Mouse (Mus musculus): ENCODE results near the gene Zdhhc14. TPM values are rescaled to one million over a fixed set of nuclear protein-coding genes. Genes with fewer than 3 reads are reported as not detected.

Gene Zdhhc14
- total and polyA plus RNA-seq, 3 experiments: 1.1 to 21.4 (median 7.3) TPM

GRCm38 (mm10) chr17:5718768-5719387 lies 226.5 kb downstream of the Zdhhc14 start:
- H3K27me3 ChIP-seq (ENCODE audit: insufficient read depth, low read length): no peaks in the 10 kb centered on the region
- peaks cover 5% of the 10 kb centered on the region; the same call in 1 of the 2 replicates for H3K9me3 ChIP-seq (replicated peaks)
- peaks cover 44% of the 10 kb centered on the region for H3K36me3 ChIP-seq (replicated peaks)
- DNase-seq (ENCODE audit: low spot score) (no peak), ATAC-seq (ENCODE audit: extremely low read depth, insufficient number of reproducible peaks, low FRiP score, poor library complexity, severe bottlenecking) (no peak)
- no peak overlapping the region for H3K4me3 ChIP-seq (ENCODE audit: low read depth, low read length)
- no peaks in the 10 kb centered on the region for H3K4me1 ChIP-seq (ENCODE audit: insufficient read depth, low read depth, low read length)
- no peak for TF ChIP-seq TAL1 (conservative IDR thresholded peaks at IDR 0.05; ENCODE audit: low read depth, low read length)
- TF ChIP-seq CTCF (IDR thresholded peaks at IDR 0.05; ENCODE audit: low read depth, low read length): no peak
- no peak for TF ChIP-seq GATA2 (IDR thresholded peaks at IDR 0.05; ENCODE audit: borderline replicate concordance, low read depth, low read length)
- TF ChIP-seq POLR2AphosphoS5 (IDR thresholded peaks at IDR 0.05; ENCODE audit: insufficient replicate concordance, low read depth, low read length): no peak
- no peak for TF ChIP-seq GATA1 (IDR thresholded peaks at IDR 0.05; ENCODE audit: borderline replicate concordance, low read length)

GRCm38 (mm10) chr17:5722802-5723201 lies 230.4 kb downstream of the Zdhhc14 start:
- no peak for ATAC-seq (ENCODE audit: extremely low read depth, insufficient number of reproducible peaks, low FRiP score, poor library complexity, severe bottlenecking)
- H3K9me3 ChIP-seq (replicated peaks): peaks cover 5% of the 10 kb centered on the region; the same call in 1 of the 2 replicates
- H3K36me3 ChIP-seq (replicated peaks): peaks cover 25% of the 10 kb centered on the region
- H3K4me3 ChIP-seq (ENCODE audit: low read depth, low read length): no peak overlapping the region
- H3K4me1 ChIP-seq (ENCODE audit: insufficient read depth, low read depth, low read length): no peaks in the 10 kb centered on the region
- TF ChIP-seq TAL1 (conservative IDR thresholded peaks at IDR 0.05; ENCODE audit: low read depth, low read length) (no peak), CTCF (IDR thresholded peaks at IDR 0.05; ENCODE audit: low read depth, low read length) (peak; percentile 27; the same call in 1 of the 2 replicates), GATA2 (IDR thresholded peaks at IDR 0.05; ENCODE audit: borderline replicate concordance, low read depth, low read length) (no peak), POLR2AphosphoS5 (IDR thresholded peaks at IDR 0.05; ENCODE audit: insufficient replicate concordance, low read depth, low read length) (no peak), GATA1 (IDR thresholded peaks at IDR 0.05; ENCODE audit: borderline replicate concordance, low read length) (no peak)
- DNase-seq (ENCODE audit: low spot score): no peak
- no peaks in the 10 kb centered on the region for H3K27me3 ChIP-seq (ENCODE audit: insufficient read depth, low read length)

DNA sequence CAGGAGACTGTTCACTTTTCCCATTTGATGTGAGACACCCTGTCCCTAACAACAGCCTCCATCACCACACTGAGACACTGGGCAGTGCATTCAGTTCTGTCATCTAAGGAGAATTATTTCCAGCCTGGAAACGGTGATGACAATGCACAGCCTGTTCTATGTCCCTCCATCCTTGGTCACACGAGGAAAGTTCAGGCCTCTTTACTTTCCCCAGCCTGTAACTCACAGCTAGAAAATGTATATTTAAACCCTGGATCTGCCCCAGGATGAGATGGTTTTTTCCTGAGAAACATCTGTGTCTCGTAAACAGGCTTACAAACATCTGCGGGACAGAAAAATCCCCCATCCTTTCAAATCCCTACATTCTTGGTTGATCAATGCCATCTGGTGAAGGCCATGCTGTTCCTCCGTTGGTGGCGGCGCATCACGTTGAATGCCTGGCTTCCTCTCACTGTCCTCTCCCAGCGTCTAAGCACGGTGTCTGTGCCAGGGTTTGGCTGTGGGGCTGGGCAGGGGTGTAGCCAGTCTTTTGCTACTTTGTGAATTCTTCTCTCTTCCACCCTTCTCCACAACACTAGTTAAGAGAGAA lies 231.3 kb downstream of the Zdhhc14 start:
- Histone ChIP-seq H3K27me3 (ENCODE audit: insufficient read depth, low read length) (no peaks in the 10 kb centered on the region), H3K9me3 (replicated peaks) (peaks cover 5% of the 10 kb centered on the region; the same call in 1 of the 2 replicates)

DNA sequence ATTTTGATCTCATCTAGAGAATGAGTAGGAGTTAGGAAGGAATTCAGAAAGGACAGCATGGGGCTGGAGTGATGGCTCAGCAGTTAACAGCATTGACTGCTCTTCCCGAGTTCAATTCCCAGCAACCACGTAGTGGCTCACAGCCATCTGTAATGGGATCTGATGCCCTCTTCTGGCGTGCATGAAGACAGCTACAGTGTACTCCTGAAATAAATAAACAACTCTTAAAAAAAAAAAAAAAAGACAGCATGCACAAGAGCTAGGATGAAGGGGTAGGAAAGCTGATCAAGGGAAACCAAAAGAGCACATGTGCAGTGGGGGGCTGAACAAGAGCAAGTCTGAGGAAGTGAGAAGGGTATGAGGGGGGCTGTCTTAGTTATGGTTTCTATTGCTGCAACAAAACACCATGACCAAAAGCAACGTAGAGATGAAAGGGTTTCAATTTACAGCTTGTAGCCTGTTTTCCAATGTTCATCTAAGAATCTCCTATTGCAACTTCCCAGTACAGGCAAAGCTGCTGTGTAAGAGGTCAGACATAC lies 237.3 kb downstream of the Zdhhc14 start:
- no peak for DNase-seq (ENCODE audit: low spot score)
- no peaks in the 10 kb centered on the region for H3K9me3 ChIP-seq (replicated peaks)
- no peak for TF ChIP-seq GATA2 (IDR thresholded peaks at IDR 0.05; ENCODE audit: borderline replicate concordance, low read depth, low read length)
- H3K36me3 ChIP-seq (replicated peaks): peaks cover 64% of the 10 kb centered on the region
- H3K4me3 ChIP-seq (ENCODE audit: low read depth, low read length): no peak overlapping the region
- H3K27me3 ChIP-seq (ENCODE audit: insufficient read depth, low read length): no peaks in the 10 kb centered on the region
- no peak for ATAC-seq (ENCODE audit: extremely low read depth, insufficient number of reproducible peaks, low FRiP score, poor library complexity, severe bottlenecking)
- H3K4me1 ChIP-seq (ENCODE audit: insufficient read depth, low read depth, low read length): peaks cover 7% of the 10 kb centered on the region

More for the DNA sequence above, 231.3 kb downstream of the Zdhhc14 start:
- ATAC-seq (ENCODE audit: extremely low read depth, insufficient number of reproducible peaks, low FRiP score, poor library complexity, severe bottlenecking): no peak
- no peak for DNase-seq (ENCODE audit: low spot score)
- TF ChIP-seq GATA2 (IDR thresholded peaks at IDR 0.05; ENCODE audit: borderline replicate concordance, low read depth, low read length): no peak
- no peak for TF ChIP-seq CTCF (IDR thresholded peaks at IDR 0.05; ENCODE audit: low read depth, low read length)
- no peak for TF ChIP-seq GATA1 (IDR thresholded peaks at IDR 0.05; ENCODE audit: borderline replicate concordance, low read length)
- no peak for TF ChIP-seq TAL1 (conservative IDR thresholded peaks at IDR 0.05; ENCODE audit: low read depth, low read length)
- TF ChIP-seq POLR2AphosphoS5 (IDR thresholded peaks at IDR 0.05; ENCODE audit: insufficient replicate concordance, low read depth, low read length): no peak
- no peak overlapping the region for H3K4me3 ChIP-seq (ENCODE audit: low read depth, low read length)
- peaks cover 31% of the 10 kb centered on the region for H3K36me3 ChIP-seq (replicated peaks)
- no peaks in the 10 kb centered on the region for H3K4me1 ChIP-seq (ENCODE audit: insufficient read depth, low read depth, low read length)

GRCm38 (mm10) chr17:5730538-5730937 lies 238.2 kb downstream of the Zdhhc14 start:
- DNase-seq (ENCODE audit: low spot score): peak; percentile 18
- Histone ChIP-seq H3K36me3 (replicated peaks) (peaks cover 66% of the 10 kb centered on the region), H3K4me3 (ENCODE audit: low read depth, low read length) (no peak overlapping the region), H3K27me3 (ENCODE audit: insufficient read depth, low read length) (no peaks in the 10 kb centered on the region), H3K4me1 (ENCODE audit: insufficient read depth, low read depth, low read length) (peaks cover 7% of the 10 kb centered on the region), H3K9me3 (replicated peaks) (no peaks in the 10 kb centered on the region)
- peak; percentile 54; the same call in 1 of the 2 replicates for ATAC-seq (ENCODE audit: extremely low read depth, insufficient number of reproducible peaks, low FRiP score, poor library complexity, severe bottlenecking)
- no peak for TF ChIP-seq CTCF (IDR thresholded peaks at IDR 0.05; ENCODE audit: low read depth, low read length)
- no peak for TF ChIP-seq GATA2 (IDR thresholded peaks at IDR 0.05; ENCODE audit: borderline replicate concordance, low read depth, low read length)
- TF ChIP-seq TAL1 (conservative IDR thresholded peaks at IDR 0.05; ENCODE audit: low read depth, low read length): no peak
- no peak for TF ChIP-seq POLR2AphosphoS5 (IDR thresholded peaks at IDR 0.05; ENCODE audit: insufficient replicate concordance, low read depth, low read length)
- TF ChIP-seq GATA1 (IDR thresholded peaks at IDR 0.05; ENCODE audit: borderline replicate concordance, low read length): no peak

DNA sequence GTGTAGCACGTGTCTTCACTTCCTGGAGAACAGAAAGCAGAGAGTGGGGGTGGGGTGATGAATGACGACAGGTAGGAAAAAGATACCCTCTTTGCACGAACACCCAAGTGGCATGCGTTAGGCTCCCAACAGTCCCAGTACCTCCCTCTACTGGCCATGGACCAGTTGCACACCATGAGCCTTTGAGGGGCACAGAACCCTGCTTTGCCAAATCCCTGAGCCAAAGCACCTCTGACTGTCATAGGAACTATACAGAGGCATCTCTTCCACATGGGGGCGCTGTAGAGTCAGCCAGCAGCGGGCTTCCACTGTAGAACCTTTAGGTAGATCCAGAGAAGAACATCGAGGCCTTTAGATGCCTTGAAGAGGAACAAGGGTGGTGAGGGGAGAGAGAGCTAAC lies 241.0 kb downstream of the Zdhhc14 start:
- H3K9me3 ChIP-seq (replicated peaks): peaks cover 5% of the 10 kb centered on the region; the same call in 1 of the 2 replicates
- peaks cover 7% of the 10 kb centered on the region for H3K4me1 ChIP-seq (ENCODE audit: insufficient read depth, low read depth, low read length)
- H3K4me3 ChIP-seq (ENCODE audit: low read depth, low read length): no peak overlapping the region
- TF ChIP-seq GATA1 (IDR thresholded peaks at IDR 0.05; ENCODE audit: borderline replicate concordance, low read length) (no peak), GATA2 (IDR thresholded peaks at IDR 0.05; ENCODE audit: borderline replicate concordance, low read depth, low read length) (no peak), TAL1 (conservative IDR thresholded peaks at IDR 0.05; ENCODE audit: low read depth, low read length) (no peak), CTCF (IDR thresholded peaks at IDR 0.05; ENCODE audit: low read depth, low read length) (peak; percentile 32; the same call in 1 of the 2 replicates)
- peaks cover 75% of the 10 kb centered on the region for H3K36me3 ChIP-seq (replicated peaks)
- ATAC-seq (ENCODE audit: extremely low read depth, insufficient number of reproducible peaks, low FRiP score, poor library complexity, severe bottlenecking) (no peak), DNase-seq (ENCODE audit: low spot score) (no peak)
- no peaks in the 10 kb centered on the region for H3K27me3 ChIP-seq (ENCODE audit: insufficient read depth, low read length)

Measured in G1E (cell line).